In genomic region chr6:17725841-17726460, GRCm38 (mm10) we compare ENCODE assay signal across 8 mouse cellular contexts. TPM values are rescaled to one million over a fixed set of nuclear protein-coding genes. Genes with fewer than 3 reads are reported as not detected.
A peak's percentile ranks its signal among the peaks of the same experiment; 100 is the strongest.
DNase-seq lines count a peak whose midpoint lies in the region; ATAC-seq and TF ChIP-seq lines count a peak whose summit lies in the region.

No protein-coding gene starts in this region.

- WGBS in thymus, adult 2 months: 54% methylated on average over 7 of the region's 7 CpGs
- 46% methylated on average over 7 of the region's 7 CpGs for WGBS in intestine, embryonic 16.5 days

- no peaks in the 10 kb centered on the region for H3K9me3 ChIP-seq in intestine, embryonic 16.5 days (ENCODE audit: control insufficient read depth, low read length)
- no peaks in the 10 kb centered on the region for H3K9me3 ChIP-seq in megakaryocyte, embryonic 14.5 days

- H3K4me2 ChIP-seq in intestine, embryonic 16.5 days (ENCODE audit: low read depth, low read length): no peak overlapping the region; the same call in 1 of the 2 replicates

- no peak overlapping the region for H3K27ac ChIP-seq in thymus, adult 2 months (ENCODE audit: control insufficient read depth, insufficient read depth, low read length)
- H3K27ac ChIP-seq in cortical plate, adult 2 months (ENCODE audit: insufficient read depth, low read length): no peak overlapping the region
- H3K27ac ChIP-seq in intestine, embryonic 16.5 days (ENCODE audit: low read length): no peak overlapping the region

- H3K36me3 ChIP-seq in thymus, adult 2 months (ENCODE audit: control insufficient read depth, insufficient read depth, low read length): no peaks in the 10 kb centered on the region
- H3K36me3 ChIP-seq in intestine, embryonic 16.5 days (ENCODE audit: control insufficient read depth, insufficient read depth, low read length): no peaks in the 10 kb centered on the region
- H3K36me3 ChIP-seq in megakaryocyte, embryonic 14.5 days (replicated peaks; ENCODE audit: low read length): no peaks in the 10 kb centered on the region

- TF ChIP-seq POLR2A in thymus, adult 2 months (IDR thresholded peaks at IDR 0.05; ENCODE audit: control insufficient read depth, extremely low read depth, insufficient read depth, low read length, poor library complexity): no peak
- TF ChIP-seq POLR2A in cortical plate, adult 2 months (IDR thresholded peaks at IDR 0.05; ENCODE audit: extremely low read depth, insufficient read depth, low read length): no peak

- DNase-seq in thymus, adult 2 months: peak; percentile 54
- DNase-seq in thymus, adult 18-20 months: no peak
- peak; percentile 27 for DNase-seq in gastrocnemius, adult 8-10 months (ENCODE audit: low spot score in 2 of 2)
- DNase-seq in left cerebral cortex, adult 8-10 months (ENCODE audit: low spot score in 2 of 2): peak; percentile 30 to 41
- DNase-seq in right cerebral cortex, postnatal 36 days (ENCODE audit: low spot score in 2 of 2): peak; percentile 37 to 49

- no peak overlapping the region for H3K9ac ChIP-seq in intestine, embryonic 16.5 days (ENCODE audit: low read depth, low read length)

- no peak for TF ChIP-seq CTCF in thymus, adult 2 months (IDR thresholded peaks at IDR 0.05; ENCODE audit: borderline replicate concordance, control insufficient read depth, extremely low read depth, insufficient read depth, low read length, poor library complexity)
- peak; percentile 88 for TF ChIP-seq CTCF in cortical plate, adult 2 months (IDR thresholded peaks at IDR 0.05; ENCODE audit: extremely low read depth, insufficient read depth, low read length)

- H3K4me3 ChIP-seq in thymus, adult 2 months (ENCODE audit: control insufficient read depth, insufficient read depth, low read length): no peak overlapping the region
- no peak overlapping the region for H3K4me3 ChIP-seq in cortical plate, adult 2 months (ENCODE audit: insufficient read depth, low read length)
- no peak overlapping the region for H3K4me3 ChIP-seq in intestine, embryonic 16.5 days (ENCODE audit: low read length)
- peak overlapping the region; percentile 59 for H3K4me3 ChIP-seq in megakaryocyte, embryonic 14.5 days (replicated peaks)

- no peaks in the 10 kb centered on the region for H3K27me3 ChIP-seq in thymus, adult 2 months (ENCODE audit: control insufficient read depth, insufficient read depth, low read length)
- H3K27me3 ChIP-seq in intestine, embryonic 16.5 days (replicated peaks; ENCODE audit: control insufficient read depth, insufficient read depth, low read length): no peaks in the 10 kb centered on the region
- no peaks in the 10 kb centered on the region for H3K27me3 ChIP-seq in megakaryocyte, embryonic 14.5 days (replicated peaks)

- ATAC-seq in intestine, embryonic 16.5 days: peak; percentile 64

- H3K4me1 ChIP-seq in thymus, adult 2 months (replicated peaks; ENCODE audit: control insufficient read depth, insufficient read depth, low read length): no peaks in the 10 kb centered on the region
- no peaks in the 10 kb centered on the region; the same call in 1 of the 2 replicates for H3K4me1 ChIP-seq in cortical plate, adult 2 months (ENCODE audit: control insufficient read depth, insufficient read depth, low read length)
- no peaks in the 10 kb centered on the region for H3K4me1 ChIP-seq in intestine, embryonic 16.5 days (ENCODE audit: control insufficient read depth, insufficient read depth, low read length)
- H3K4me1 ChIP-seq in megakaryocyte, embryonic 14.5 days: peaks cover 63% of the 10 kb centered on the region

RNA-seq across cellular contexts. Expression of gene St7, which starts 33.2 kb away (rescaled TPM):
- 8.6 and 9.7 TPM in 2 replicates for polyA plus RNA-seq in thymus, adult 2 months (2012; rRNA removed)
- 22.8 and 26.3 TPM in 2 replicates for polyA plus RNA-seq in cortical plate, adult 2 months (2012; rRNA removed)
- total RNA-seq in gastrocnemius, adult 8-10 months (2022): 10 to 100 TPM; 11.3 to 16.0 (median 12.5) TPM
- 20.5 and 21.8 TPM in 2 replicates for polyA plus RNA-seq in intestine, embryonic 16.5 days (2015; fragmentation: Nextera tagmentation; extraction: Ambion mirVana)
- total RNA-seq in left cerebral cortex, adult 8-10 months (2022): 10 to 100 TPM; 27.5 to 41.4 (median 34.8) TPM
- polyA plus RNA-seq in megakaryocyte, embryonic 14.5 days (2012; ENCODE audit: insufficient read depth, low replicate concordance): 6.3 and 7.1 TPM in 2 replicates

Comparison
In these comparisons a context has a peak if more than half of its experiments do, and no peak if none do; other contexts are left out.
1. DNase-seq: peak in thymus, adult 2 months (single experiment), gastrocnemius, adult 8-10 months (2 of 2), left cerebral cortex, adult 8-10 months (2 of 2) and right cerebral cortex, postnatal 36 days (2 of 2); none in thymus, adult 18-20 months (0 of 2).